Mouse (Mus musculus) small intestine, adult 2 months (tissue): Measurements from ENCODE around the gene Stat1.

ENCODE experiments used
- CTCF ChIP-seq: fragments of 200-500 bp; IDR thresholded peaks from 2 replicates; pipeline ENCODE4 v1.5.1; 2012; ENCODE audit warnings: low read depth, mild to moderate bottlenecking, control low read depth, inconsistent platforms, low read length, moderate library complexity, mixed read lengths; ENCODE audit not compliant: insufficient replicate concordance, insufficient read length; ENCODE audit errors: extremely low read depth
- POLR2A ChIP-seq: fragments of 200-500 bp; IDR thresholded peaks from 2 replicates; pipeline ENCODE4 v1.6.1; 2012; ENCODE audit warnings: low read depth, mild to moderate bottlenecking, control low read depth, inconsistent platforms, low read length, moderate library complexity

GRCm38 (mm10) chr1:52100496-52100895 is 18.7 kb upstream of the Stat1 start:
- peak; percentile 59; the same call in 1 of the 2 replicates for TF ChIP-seq CTCF
- TF ChIP-seq POLR2A, result no peak
